Mouse (Mus musculus) liver, postnatal 0 days (tissue): ENCODE data around the gene Pus10. TPM values are rescaled to one million over a fixed set of nuclear protein-coding genes. Genes with fewer than 3 reads are reported as not detected.

Source experiments
- ATAC-seq: fragments of 200-750 bp; cut with Nextera tagmentation; 2 replicates; pipeline ENCODE4 v1.8.0; 2017; ENCODE audit warnings: mild to moderate bottlenecking, moderate library complexity
- DNase-seq: peaks from one replicate; pipeline ENCODE4 v3.0.0-alpha.2; 2016
- H3K27ac ChIP-seq: fragments of 300-500 bp; sonication (generic); 2 replicates; pipeline ENCODE4 v1.5.1; 2014; ENCODE audit warnings: antibody characterized with exemption, moderate library complexity, mild to moderate bottlenecking, low read depth
- H3K27me3 ChIP-seq: fragments of 300-500 bp; sonication (generic); 2 replicates; pipeline ENCODE4 v1.6.1; 2014; ENCODE audit warnings: low read length, control low read depth, mixed read lengths; ENCODE audit not compliant: insufficient read depth
- H3K36me3 ChIP-seq: fragments of 300-500 bp; sonication (generic); replicated peaks from 2 replicates; pipeline ENCODE4 v1.6.1; 2014; ENCODE audit warnings: mild to moderate bottlenecking, control low read depth, low read length, moderate library complexity, mixed read lengths; ENCODE audit not compliant: insufficient read depth
- H3K4me1 ChIP-seq: fragments of 300-500 bp; sonication (generic); 2 replicates; pipeline ENCODE4 v1.6.1; 2014; ENCODE audit warnings: antibody characterized with exemption, mild to moderate bottlenecking, control low read depth; ENCODE audit not compliant: insufficient read depth
- H3K4me2 ChIP-seq: fragments of 300-500 bp; sonication (generic); 2 replicates; pipeline ENCODE4 v1.6.1; 2014; ENCODE audit warnings: low read depth, mild to moderate bottlenecking, low read length, moderate library complexity, mixed read lengths
- H3K4me3 ChIP-seq: fragments of 300-500 bp; sonication (generic); 2 replicates; pipeline ENCODE4 v1.5.1; 2014; ENCODE audit warnings: low read depth, low read length
- H3K9ac ChIP-seq: fragments of 300-500 bp; sonication (generic); replicated peaks from 2 replicates; pipeline ENCODE4 v1.6.1; 2014; ENCODE audit warnings: mild to moderate bottlenecking, moderate library complexity
- H3K9me3 ChIP-seq: fragments of 300-500 bp; sonication (generic); 2 replicates; pipeline ENCODE4 v1.6.1; 2016; ENCODE audit warnings: mild to moderate bottlenecking, control low read depth, low read length, mixed read lengths
- CTCF ChIP-seq: sonication (generic); IDR thresholded peaks from 2 replicates; pipeline ENCODE4 v1.5.1; 2016; ENCODE audit warnings: antibody characterized with exemption, low read depth
- EP300 ChIP-seq: IDR thresholded peaks from 2 replicates; pipeline ENCODE4 v1.6.1; 2016; ENCODE audit warnings: antibody characterized with exemption, low read depth, mild to moderate bottlenecking
- WGBS: fragments of 180-500 bp; shearing (Covaris S2); extraction: QIAGEN DNeasy Blood & Tissue Kit; methylation state at CpG from one replicate; pipeline ENCODE4 v1.1.7; 2014; ENCODE audit not compliant: insufficient replicate concordance; 5-methylcytosine and 5-hydroxymethylcytosine counted together
- polyA plus RNA-seq: library from polyadenylated mRNA; unstranded; fragments of >200 nt; fragmentation: Nextera tagmentation; extraction: Ambion mirVana; gene quantifications from 2 replicates; pipeline ENCODE4 v1.2.1, GENCODE M21; 2015

The Pus10 gene
- polyA plus RNA-seq, 1 experiment from 2014 or later: 10.4 TPM

DNA sequence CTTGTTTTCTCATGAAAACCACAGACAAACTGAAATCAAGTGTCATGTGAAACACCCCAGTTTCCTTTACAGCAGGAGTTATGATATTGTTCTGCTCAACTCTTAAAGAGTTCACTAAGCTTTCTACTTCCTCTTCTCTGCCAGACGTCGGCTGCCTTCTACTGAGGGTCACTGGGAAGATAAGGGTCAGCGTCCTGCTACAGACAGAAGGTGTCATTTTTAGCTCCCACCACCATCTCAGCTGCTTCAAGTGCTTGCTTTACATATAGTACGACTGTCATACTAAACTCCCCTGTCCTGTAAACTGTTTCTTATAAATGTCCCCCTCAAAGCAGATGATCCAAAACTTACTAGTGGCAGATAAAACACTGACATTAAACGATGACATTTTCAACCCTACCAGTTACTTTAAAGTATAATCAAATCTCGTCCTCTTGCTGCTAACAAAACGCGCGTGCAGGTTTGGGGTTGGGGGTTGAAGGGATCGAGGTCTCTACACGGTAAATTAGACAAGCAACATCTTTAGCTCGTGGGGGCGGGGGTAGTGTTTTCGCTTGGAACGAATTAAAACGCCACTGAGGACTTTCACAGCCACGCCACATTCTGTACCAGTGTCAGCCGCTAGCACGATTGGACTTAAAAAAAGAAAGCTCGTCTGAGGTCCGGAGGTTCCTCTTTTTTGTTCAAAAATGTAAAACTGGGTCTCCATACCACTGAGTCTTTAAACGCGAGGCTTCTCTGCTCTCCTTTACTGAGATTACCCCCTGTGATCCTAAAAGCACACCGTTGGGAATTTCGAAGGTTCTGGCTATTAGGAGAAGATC, 104.4 kb downstream of the Pus10 start:
- DNase-seq (peak; percentile 33), ATAC-seq (no peak)
- Histone ChIP-seq H3K36me3 (no peaks in the 10 kb centered on the region), H3K4me1 (0 out of 2 replicates have a peak, but pooled peaks cover 5% of the 10 kb centered on the region), H3K9ac (peak overlapping the region; percentile 82), H3K4me3 (peak overlapping the region; percentile 75), H3K27ac (peak overlapping the region; percentile 99), H3K4me2 (peak overlapping the region; percentile 78), H3K27me3 (no peaks in the 10 kb centered on the region), H3K9me3 (0 out of 2 replicates have a peak, but pooled peaks cover 2% of the 10 kb centered on the region)
- TF ChIP-seq EP300: no peak
- TF ChIP-seq CTCF: no peak
- under 1% methylated on average over 25 of the region's 25 CpGs for WGBS

DNA sequence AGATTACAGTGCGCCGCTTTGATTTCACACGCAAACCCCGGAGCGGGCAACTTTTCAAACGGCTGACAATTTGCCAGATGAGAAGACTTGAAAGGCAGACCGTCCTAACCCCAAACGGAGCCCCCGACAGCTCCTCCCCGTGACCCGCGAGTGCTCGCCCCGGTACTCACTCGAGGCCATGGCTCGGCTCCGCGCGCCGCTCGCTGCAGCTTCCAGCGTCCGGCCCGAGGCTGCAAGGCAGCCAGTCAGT, 105.0 kb downstream of the Pus10 start:
- H3K4me3 ChIP-seq: peak overlapping the region; percentile 75
- ATAC-seq: no peak

DNA sequence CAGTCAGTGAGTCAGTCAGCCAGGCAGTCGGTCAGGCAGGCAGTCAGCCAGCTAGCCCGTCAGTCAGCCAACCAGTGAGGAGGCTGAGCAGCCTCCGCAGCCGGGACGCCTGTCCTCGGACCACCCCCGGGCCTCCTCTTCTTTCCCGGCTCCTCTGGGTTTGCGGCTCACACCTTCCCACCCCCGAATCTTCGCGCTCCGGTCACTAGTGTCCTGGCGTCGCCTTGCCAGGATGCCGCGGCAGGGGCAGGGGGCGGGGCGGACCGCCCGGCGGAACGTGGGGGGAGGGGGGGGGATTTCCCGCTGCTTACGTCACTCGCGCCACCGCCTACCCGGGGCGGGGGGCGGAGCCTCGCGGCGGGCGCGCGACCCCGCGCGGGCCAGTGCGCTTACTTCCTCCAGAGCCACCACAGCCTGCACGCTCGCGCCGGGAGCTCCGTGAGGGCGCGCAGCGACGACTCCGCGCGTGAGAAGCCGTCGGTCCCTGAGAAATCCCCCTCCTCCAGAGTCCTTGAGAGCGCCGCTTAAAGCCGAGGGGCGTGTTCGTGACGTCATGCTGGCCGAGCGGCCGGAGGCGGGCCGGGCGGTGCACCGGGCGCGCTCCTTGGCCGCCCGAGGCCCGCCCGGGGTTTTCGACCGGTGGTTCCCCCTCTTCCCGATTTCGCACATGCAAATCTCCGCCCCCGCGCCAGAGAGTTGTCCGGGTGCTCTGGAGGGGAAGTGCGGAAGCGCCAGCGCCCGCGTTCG, 105.5 kb downstream of the Pus10 start, which contains the start of gene Rel:
Rel (minus strand) TSS at position 211 of the 747 bp plus-strand sequence.
- 0 out of 2 replicates have a peak, but pooled peaks cover 2% of the 10 kb centered on the region for H3K9me3 ChIP-seq
- no peaks in the 10 kb centered on the region for H3K27me3 ChIP-seq
- peak within 1 kb of the TSS; percentile 78 for H3K4me2 ChIP-seq
- under 1% methylated on average over 74 of the region's 88 CpGs for WGBS
- peak within 1 kb of the TSS; percentile 82 for H3K9ac ChIP-seq
- ATAC-seq (peak; percentile 85), DNase-seq (peak; percentile 88)
- peak within 1 kb of the TSS; percentile 75 for H3K4me3 ChIP-seq
- peak within 1 kb of the TSS; percentile 99 for H3K27ac ChIP-seq
- no peaks in the 10 kb centered on the region for H3K36me3 ChIP-seq
- H3K4me1 ChIP-seq: 0 out of 2 replicates have a peak, but pooled peaks cover 5% of the 10 kb centered on the region
- TF ChIP-seq EP300 (no peak), CTCF (no peak)

More for the DNA sequence above, 105.0 kb downstream of the Pus10 start:
- 2% methylated on average over 24 of the region's 24 CpGs for WGBS
- DNase-seq: no peak
- Histone ChIP-seq H3K9me3 (0 out of 2 replicates have a peak, but pooled peaks cover 2% of the 10 kb centered on the region), H3K4me2 (peak overlapping the region; percentile 78), H3K36me3 (no peaks in the 10 kb centered on the region), H3K27me3 (no peaks in the 10 kb centered on the region), H3K9ac (peak overlapping the region; percentile 82), H3K4me1 (0 out of 2 replicates have a peak, but pooled peaks cover 5% of the 10 kb centered on the region), H3K27ac (peak overlapping the region; percentile 99)
- TF ChIP-seq CTCF: no peak

DNA sequence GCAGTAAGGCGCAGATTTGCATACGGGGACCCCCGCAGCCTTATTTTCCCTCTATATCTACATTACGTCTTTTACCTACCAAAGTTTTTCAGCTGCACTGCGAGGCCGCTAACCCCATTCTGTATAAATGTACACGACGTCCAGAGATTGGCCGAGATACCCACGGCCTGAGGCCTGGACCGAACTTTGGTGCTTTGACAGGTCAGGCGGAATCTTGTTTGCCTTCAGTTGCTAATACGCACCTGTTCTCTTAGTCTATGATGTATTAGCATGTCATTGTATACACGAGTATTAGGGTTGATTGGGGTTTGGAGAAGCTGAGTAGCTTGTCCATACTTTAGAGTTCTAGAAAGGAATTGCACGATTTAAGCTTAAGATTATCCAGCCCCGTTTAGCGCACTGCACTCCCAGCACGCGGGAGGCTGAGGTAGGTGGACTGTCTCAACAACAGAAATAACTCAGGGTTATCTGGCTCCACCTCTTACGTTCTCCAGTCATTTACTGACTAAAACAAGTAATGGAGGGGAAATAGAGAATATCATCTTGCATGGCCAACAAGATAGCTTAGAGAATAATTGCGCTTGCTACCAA, 106.1 kb downstream of the Pus10 start:
- ATAC-seq (peak; percentile 49), DNase-seq (no peak)
- Histone ChIP-seq H3K9me3 (0 out of 2 replicates have a peak, but pooled peaks cover 2% of the 10 kb centered on the region), H3K27ac (peak overlapping the region; percentile 99), H3K36me3 (no peaks in the 10 kb centered on the region), H3K9ac (peak overlapping the region; percentile 82), H3K4me3 (peak overlapping the region; percentile 75), H3K4me1 (0 out of 2 replicates have a peak, but pooled peaks cover 5% of the 10 kb centered on the region), H3K4me2 (peak overlapping the region; percentile 78), H3K27me3 (no peaks in the 10 kb centered on the region)
- TF ChIP-seq EP300 (no peak), CTCF (no peak)
- WGBS: 7% methylated on average over 21 of the region's 21 CpGs

DNA sequence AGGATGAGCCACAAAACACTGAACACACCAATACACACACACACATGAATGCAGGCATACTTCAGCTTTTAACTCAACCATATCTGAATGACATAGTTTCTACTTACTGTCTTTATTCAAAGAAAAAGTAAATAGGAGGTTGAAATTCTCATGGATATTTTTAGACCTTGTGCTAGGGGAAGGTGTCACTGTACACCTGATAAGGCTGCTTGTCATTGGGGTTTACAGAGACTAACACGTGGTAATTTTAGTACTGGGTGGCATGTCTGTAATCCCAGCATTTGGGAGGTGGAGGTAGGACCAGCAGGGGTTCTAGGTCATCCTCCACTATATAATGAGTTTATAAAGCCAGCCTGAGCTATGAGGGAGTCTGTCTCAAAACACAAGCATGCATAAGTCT, 107.0 kb downstream of the Pus10 start:
- no peaks in the 10 kb centered on the region for H3K27me3 ChIP-seq
- no peak overlapping the region for H3K4me3 ChIP-seq
- H3K27ac ChIP-seq: no peak overlapping the region
- no peak overlapping the region for H3K9ac ChIP-seq
- no peak overlapping the region for H3K4me2 ChIP-seq
- TF ChIP-seq CTCF (no peak), EP300 (no peak)
- H3K4me1 ChIP-seq: 0 out of 2 replicates have a peak, but pooled peaks cover 5% of the 10 kb centered on the region
- ATAC-seq: no peak
- no peaks in the 10 kb centered on the region for H3K36me3 ChIP-seq
- WGBS: 29% methylated on average over 1 of the region's 1 CpGs
- DNase-seq: no peak
- H3K9me3 ChIP-seq: 0 out of 2 replicates have a peak, but pooled peaks cover 2% of the 10 kb centered on the region

DNA sequence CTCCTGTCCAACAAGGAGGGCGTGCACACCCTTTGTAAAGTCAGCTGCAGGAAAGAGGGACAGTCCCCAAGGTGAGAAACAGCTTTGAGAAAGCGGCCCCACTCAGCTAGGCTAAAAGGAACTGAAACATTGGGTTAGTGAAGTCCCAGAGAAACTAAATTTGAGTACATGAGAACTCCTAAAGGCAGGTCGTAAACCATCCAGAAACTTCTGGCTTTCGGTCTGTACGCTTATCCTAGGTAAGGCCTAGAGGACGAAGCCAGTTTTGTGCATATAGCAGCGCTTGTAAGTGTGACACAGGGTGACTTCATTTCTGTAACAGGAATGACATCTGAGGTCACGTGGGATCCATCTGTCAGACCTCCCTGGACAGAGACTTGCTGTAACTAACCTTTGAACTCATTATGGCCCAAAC, 113.3 kb downstream of the Pus10 start:
- Histone ChIP-seq H3K4me1 (no peaks in the 10 kb centered on the region), H3K27ac (no peak overlapping the region), H3K4me3 (no peak overlapping the region), H3K4me2 (no peak overlapping the region), H3K9me3 (0 out of 2 replicates have a peak, but pooled peaks cover under 1% of the 10 kb centered on the region), H3K36me3 (no peaks in the 10 kb centered on the region), H3K9ac (no peak overlapping the region), H3K27me3 (no peaks in the 10 kb centered on the region)
- 77% methylated on average over 8 of the region's 8 CpGs for WGBS
- ATAC-seq: no peak
- TF ChIP-seq CTCF (no peak), EP300 (no peak)
- no peak for DNase-seq
